Mouse (Mus musculus) stomach, postnatal 0 days (tissue): ENCODE results near the gene Pml. TPM values are rescaled to one million over a fixed set of nuclear protein-coding genes. Genes with fewer than 3 reads are reported as not detected.

Source experiments
- ATAC-seq: fragments of 200-750 bp; cut with Nextera tagmentation; 2 replicates; pipeline ENCODE4 v1.8.0; 2017; ENCODE audit not compliant: low FRiP score, low TSS enrichment
- DNase-seq: peaks from one replicate; pipeline ENCODE4 v3.0.0-alpha.2; 2016; ENCODE audit warnings: low spot score
- H3K27ac ChIP-seq: fragments of 300-500 bp; sonication (generic); replicated peaks from 2 replicates; pipeline ENCODE4 v1.5.1; 2014; ENCODE audit warnings: mild to moderate bottlenecking, control low read depth
- H3K27me3 ChIP-seq: fragments of 300-500 bp; sonication (generic); 2 replicates; pipeline ENCODE4 v1.6.1; 2014; ENCODE audit warnings: low read length; ENCODE audit not compliant: control insufficient read depth, insufficient read depth
- H3K36me3 ChIP-seq: fragments of 300-500 bp; sonication (generic); 2 replicates; pipeline ENCODE4 v1.6.1; 2014; ENCODE audit warnings: low read length, mixed read lengths; ENCODE audit not compliant: control insufficient read depth, insufficient read depth
- H3K4me1 ChIP-seq: fragments of 300-500 bp; sonication (generic); replicated peaks from 2 replicates; pipeline ENCODE4 v1.6.1; 2014; ENCODE audit warnings: antibody characterized with exemption; ENCODE audit not compliant: control insufficient read depth, insufficient read depth
- H3K4me2 ChIP-seq: fragments of 300-500 bp; sonication (generic); replicated peaks from 2 replicates; pipeline ENCODE4 v1.6.1; 2014; ENCODE audit warnings: low read depth, mild to moderate bottlenecking, control low read depth, moderate library complexity
- H3K4me3 ChIP-seq: fragments of 300-500 bp; sonication (generic); 2 replicates; pipeline ENCODE4 v1.5.1; 2014; ENCODE audit warnings: low read depth, low read length, control low read depth
- H3K9ac ChIP-seq: fragments of 300-500 bp; sonication (generic); 2 replicates; pipeline ENCODE4 v1.6.1; 2014; ENCODE audit warnings: mild to moderate bottlenecking, low read length, control low read depth, mixed read lengths
- H3K9me3 ChIP-seq: fragments of 300-500 bp; sonication (generic); 2 replicates; pipeline ENCODE4 v1.6.1; 2016; ENCODE audit warnings: low read length; ENCODE audit not compliant: control insufficient read depth
- CTCF ChIP-seq: IDR thresholded peaks from 2 replicates; pipeline ENCODE4 v1.5.1; 2016; ENCODE audit warnings: antibody characterized with exemption, low read depth, mild to moderate bottlenecking, moderate library complexity
- EP300 ChIP-seq: optimal IDR thresholded peaks from 2 replicates; pipeline ENCODE3; 2016; ENCODE audit warnings: antibody characterized with exemption
- WGBS: fragments of 180-500 bp; shearing (Covaris S2); extraction: QIAGEN DNeasy Blood & Tissue Kit; methylation state at CpG from one replicate; pipeline ENCODE4 v1.1.7; 2014; 5-methylcytosine and 5-hydroxymethylcytosine counted together
- microRNA-seq: library from miRNA; unstranded; fragments of <30 nt; microRNA quantifications from one replicate; pipeline ENCODE4, GENCODE M21; 2016
- polyA plus RNA-seq: library from polyadenylated mRNA; unstranded; fragments of >200 nt; fragmentation: Nextera tagmentation; extraction: Ambion mirVana; gene quantifications from 2 replicates; pipeline ENCODE4 v1.2.1, GENCODE M21; 2015

Gene Pml
- polyA plus RNA-seq, 1 experiment from 2014 or later = 5.2 TPM

GRCm38 (mm10) chr9:58177165-58177564, 72.4 kb downstream of the Pml start:
- Histone ChIP-seq H3K4me1 (no peaks in the 10 kb centered on the region), H3K4me3 (no peak overlapping the region), H3K9me3 (no peaks in the 10 kb centered on the region), H3K36me3 (no peaks in the 10 kb centered on the region), H3K9ac (no peak overlapping the region), H3K27me3 (no peaks in the 10 kb centered on the region), H3K27ac (no peak overlapping the region), H3K4me2 (no peak overlapping the region)
- DNase-seq = no peak
- no peak for ATAC-seq
- WGBS = 74% methylated on average over 4 of the region's 4 CpGs
- TF ChIP-seq EP300 = no peak
- no peak for TF ChIP-seq CTCF

- Histone ChIP-seq H3K36me3 (no peaks in the 10 kb centered on the region), H3K4me1 (no peaks in the 10 kb centered on the region), H3K9ac (no peak overlapping the region), H3K4me2 (no peak overlapping the region), H3K27ac (0 out of 2 replicates have a peak overlapping the region, but pooled peaks have one; percentile 3), H3K27me3 (no peaks in the 10 kb centered on the region), H3K4me3 (no peak overlapping the region), H3K9me3 (no peaks in the 10 kb centered on the region)
- 31% methylated on average over 5 of the region's 5 CpGs for WGBS
- TF ChIP-seq CTCF = no peak
- TF ChIP-seq EP300 = no peak
- DNase-seq (no peak), ATAC-seq (no peak)
Observed at GRCm38 (mm10) chr9:58175745-58176487, 73.7 kb downstream of the Pml start.

- Histone ChIP-seq H3K9me3 (no peaks in the 10 kb centered on the region), H3K27ac (no peak overlapping the region)
- WGBS = 24% methylated on average over 5 of the region's 5 CpGs
Observed at GRCm38 (mm10) chr9:58174818-58175251, 74.8 kb downstream of the Pml start.

GRCm38 (mm10) chr9:58172863-58173262, 76.7 kb downstream of the Pml start:
- no peak overlapping the region for H3K27ac ChIP-seq
- DNase-seq (no peak), ATAC-seq (no peak)
- no peaks in the 10 kb centered on the region for H3K9me3 ChIP-seq
- H3K4me3 ChIP-seq = no peak overlapping the region
- TF ChIP-seq EP300 = no peak
- no peak for TF ChIP-seq CTCF
- 61% methylated on average over 2 of the region's 2 CpGs for WGBS
- H3K4me2 ChIP-seq = no peak overlapping the region
- H3K9ac ChIP-seq = no peak overlapping the region
- no peaks in the 10 kb centered on the region for H3K27me3 ChIP-seq
- no peaks in the 10 kb centered on the region for H3K36me3 ChIP-seq
- H3K4me1 ChIP-seq = no peaks in the 10 kb centered on the region

More at GRCm38 (mm10) chr9:58174818-58175251, 74.8 kb downstream of the Pml start:
- H3K9ac ChIP-seq = no peak overlapping the region
- H3K4me3 ChIP-seq = no peak overlapping the region
- no peaks in the 10 kb centered on the region for H3K4me1 ChIP-seq
- DNase-seq = no peak
- H3K27me3 ChIP-seq = no peaks in the 10 kb centered on the region
- H3K36me3 ChIP-seq = no peaks in the 10 kb centered on the region
- ATAC-seq = no peak
- H3K4me2 ChIP-seq = no peak overlapping the region
- no peak for TF ChIP-seq CTCF
- TF ChIP-seq EP300 = no peak

GRCm38 (mm10) chr9:58169426-58169825, 80.2 kb downstream of the Pml start:
- no peaks in the 10 kb centered on the region for H3K4me1 ChIP-seq
- H3K4me3 ChIP-seq = no peak overlapping the region
- H3K4me2 ChIP-seq = no peak overlapping the region
- WGBS = 80% methylated on average over 6 of the region's 6 CpGs
- ATAC-seq = no peak
- no peak for TF ChIP-seq EP300
- no peak for TF ChIP-seq CTCF
- no peaks in the 10 kb centered on the region for H3K9me3 ChIP-seq
- no peaks in the 10 kb centered on the region for H3K36me3 ChIP-seq
- DNase-seq = no peak
- H3K27me3 ChIP-seq = no peaks in the 10 kb centered on the region
- H3K9ac ChIP-seq = no peak overlapping the region
- H3K27ac ChIP-seq = no peak overlapping the region

GRCm38 (mm10) chr9:58168880-58169279, 80.7 kb downstream of the Pml start:
- no peak overlapping the region for H3K9ac ChIP-seq
- no peak overlapping the region for H3K27ac ChIP-seq
- no peak overlapping the region for H3K4me2 ChIP-seq
- H3K4me3 ChIP-seq = no peak overlapping the region
- DNase-seq (no peak), ATAC-seq (no peak)
- no peaks in the 10 kb centered on the region for H3K27me3 ChIP-seq
- TF ChIP-seq CTCF (no peak), EP300 (no peak)
- no peaks in the 10 kb centered on the region for H3K9me3 ChIP-seq
- H3K4me1 ChIP-seq = no peaks in the 10 kb centered on the region
- H3K36me3 ChIP-seq = no peaks in the 10 kb centered on the region
- 61% methylated on average over 3 of the region's 3 CpGs for WGBS

Small RNAs within 50 kb of the gene (microRNA-seq; reads per million reads assigned to microRNA genes)
- not detected for gene Mir6385

Other genes with a start within 250 kb of the Pml start
- 0.98 and 1.0 TPM in 2 replicates for gene Cyp11a1, start 243.4 kb downstream of the Pml start, polyA plus RNA-seq
- gene Stra6, start 186.0 kb downstream of the Pml start, polyA plus RNA-seq = 0.18 and 0.56 TPM in 2 replicates
- 0.18 TPM in 1 of 2 replicates, not detected in the other for gene Ccdc33, start 131.0 kb downstream of the Pml start, polyA plus RNA-seq
- 46.5 and 58.7 TPM in 2 replicates for gene Islr, start 45.5 kb downstream of the Pml start, polyA plus RNA-seq
- 0.45 and 0.69 TPM in 2 replicates for gene Islr2, start 45.5 kb downstream of the Pml start, polyA plus RNA-seq
- 19.9 and 20.4 TPM in 2 replicates for gene Stoml1, start 3.4 kb upstream of the Pml start, polyA plus RNA-seq
- 49.3 and 63.7 TPM in 2 replicates for gene Loxl1, start 63.4 kb upstream of the Pml start, polyA plus RNA-seq
- gene Tbc1d21, start 120.7 kb upstream of the Pml start, polyA plus RNA-seq = not detected in 2 replicates
- gene Insyn1, start 238.8 kb upstream of the Pml start, polyA plus RNA-seq = 0.58 and 0.94 TPM in 2 replicates